Mouse (Mus musculus) kidney, adult 2 months (tissue): ENCODE measurements around the gene Rgs19. TPM values are rescaled to one million over a fixed set of nuclear protein-coding genes. Genes with fewer than 3 reads are reported as not detected.

Experiments used
- DNase-seq: peaks from one replicate; pipeline ENCODE4 v3.0.0; 2021
- H3K27ac ChIP-seq: fragments of 200-500 bp; 2 replicates; pipeline ENCODE4 v1.5.1; 2012; ENCODE audit warnings: low read depth, low read length, control low read depth, inconsistent platforms; ENCODE audit not compliant: insufficient read depth
- H3K27me3 ChIP-seq: fragments of 200-500 bp; replicated peaks from 2 replicates; pipeline ENCODE4 v1.6.1; 2012; ENCODE audit warnings: mild to moderate bottlenecking, moderate library complexity, low read length, inconsistent platforms; ENCODE audit not compliant: control insufficient read depth, insufficient read depth
- H3K36me3 ChIP-seq: fragments of 200-500 bp; 2 replicates; pipeline ENCODE4 v1.6.1; 2012; ENCODE audit warnings: mild to moderate bottlenecking, moderate library complexity, low read length, inconsistent platforms; ENCODE audit not compliant: control insufficient read depth, insufficient read depth
- H3K4me1 ChIP-seq: fragments of 200-500 bp; 2 replicates; pipeline ENCODE4 v1.6.1; 2011; ENCODE audit warnings: low read length; ENCODE audit not compliant: control insufficient read depth, insufficient read depth
- H3K4me3 ChIP-seq: fragments of 200-500 bp; 2 replicates; pipeline ENCODE4 v1.5.1; 2011; ENCODE audit warnings: mild to moderate bottlenecking, low read depth, low read length, control low read depth; ENCODE audit not compliant: insufficient read depth
- CTCF ChIP-seq: fragments of 200-500 bp; conservative IDR thresholded peaks from 2 replicates; pipeline ENCODE4 v1.5.1; 2011; ENCODE audit warnings: low read depth, mild to moderate bottlenecking, control low read depth, low read length, moderate library complexity, mixed read lengths; ENCODE audit not compliant: insufficient read depth, insufficient read length
- POLR2A ChIP-seq: fragments of 200-500 bp; IDR thresholded peaks from one replicate; pipeline ENCODE4 v1.6.1; 2011; ENCODE audit warnings: low read depth, low read length, control low read depth
- WGBS: fragments of 180-500 bp; shearing (Covaris S2); methylation state at CpG from one replicate; pipeline ENCODE4 v1.1.7; 2018; 5-methylcytosine and 5-hydroxymethylcytosine counted together
- polyA plus RNA-seq: library from polyadenylated mRNA; depleted of rRNA; stranded (reverse); fragments of >200 nt; gene quantifications from 2 replicates; pipeline ENCODE4 v1.2.3, GENCODE M21; 2012

Rgs19 gene
- polyA plus RNA-seq, 1 experiment: 24.0 TPM

DNA sequence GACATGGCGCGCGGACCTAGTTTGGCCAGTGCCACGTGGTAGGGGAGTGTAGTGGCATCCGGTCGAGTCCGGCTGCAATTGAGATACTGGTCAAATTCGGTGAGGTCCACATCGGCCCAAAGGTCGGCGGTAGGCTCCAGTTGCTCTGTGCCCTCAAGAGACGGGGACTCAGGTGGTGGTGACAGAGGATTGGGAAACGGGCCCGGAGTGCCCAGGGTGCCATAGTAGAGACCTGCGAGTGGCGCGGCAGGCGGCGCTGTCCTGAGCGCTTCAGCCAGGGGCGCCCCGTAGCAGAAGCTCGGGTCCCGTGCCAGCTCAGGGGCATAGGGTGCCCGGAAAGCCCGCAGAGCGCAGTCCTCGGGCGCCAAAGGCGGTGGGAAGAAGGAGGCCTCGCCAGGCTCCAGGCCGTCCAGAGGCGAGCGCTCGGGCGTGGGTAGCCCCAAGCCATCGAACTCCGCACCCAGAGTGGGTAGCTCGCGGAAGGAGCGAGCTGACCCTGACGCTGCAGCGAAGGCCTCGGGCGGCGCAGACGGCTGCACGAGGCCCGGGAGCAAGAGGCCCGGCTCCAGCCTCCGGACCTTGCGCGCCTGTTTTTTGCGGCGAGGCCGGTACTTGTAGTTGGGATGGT lies 23.4 kb downstream of the Rgs19 start:
- peak overlapping the region; percentile 30 for H3K4me3 ChIP-seq
- peak overlapping the region; percentile 66; the same call in 1 of the 2 replicates for H3K27ac ChIP-seq
- DNase-seq: peak; percentile 43
- no peaks in the 10 kb centered on the region for H3K4me1 ChIP-seq
- TF ChIP-seq CTCF (0 out of 2 replicates have a peak, but pooled peaks have one; percentile 1), POLR2A (no peak)
- no peaks in the 10 kb centered on the region for H3K36me3 ChIP-seq
- H3K27me3 ChIP-seq: no peaks in the 10 kb centered on the region; the same call in 1 of the 2 replicates
- WGBS: 5% methylated on average over 56 of the region's 56 CpGs

DNA sequence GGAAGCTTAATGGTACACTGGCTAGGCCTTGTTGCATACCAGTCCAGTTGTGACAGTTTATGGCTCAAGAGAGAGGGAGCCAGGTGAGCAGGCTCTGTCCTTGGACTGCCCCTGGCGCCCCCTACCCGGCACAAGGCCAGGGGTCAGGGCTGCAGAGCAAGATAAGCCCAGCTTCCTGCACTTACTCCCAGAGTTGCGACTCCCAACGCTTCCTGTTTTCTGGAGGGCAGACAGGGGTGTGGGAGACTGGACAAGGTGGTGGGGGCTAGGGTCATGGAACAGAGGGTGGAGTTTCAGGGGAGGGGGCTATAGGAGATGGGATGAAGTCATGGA lies 30.5 kb downstream of the Rgs19 start:
- peak; percentile 88 for DNase-seq
- peak overlapping the region; percentile 84 for H3K27ac ChIP-seq
- TF ChIP-seq CTCF (no peak), POLR2A (no peak)

DNA sequence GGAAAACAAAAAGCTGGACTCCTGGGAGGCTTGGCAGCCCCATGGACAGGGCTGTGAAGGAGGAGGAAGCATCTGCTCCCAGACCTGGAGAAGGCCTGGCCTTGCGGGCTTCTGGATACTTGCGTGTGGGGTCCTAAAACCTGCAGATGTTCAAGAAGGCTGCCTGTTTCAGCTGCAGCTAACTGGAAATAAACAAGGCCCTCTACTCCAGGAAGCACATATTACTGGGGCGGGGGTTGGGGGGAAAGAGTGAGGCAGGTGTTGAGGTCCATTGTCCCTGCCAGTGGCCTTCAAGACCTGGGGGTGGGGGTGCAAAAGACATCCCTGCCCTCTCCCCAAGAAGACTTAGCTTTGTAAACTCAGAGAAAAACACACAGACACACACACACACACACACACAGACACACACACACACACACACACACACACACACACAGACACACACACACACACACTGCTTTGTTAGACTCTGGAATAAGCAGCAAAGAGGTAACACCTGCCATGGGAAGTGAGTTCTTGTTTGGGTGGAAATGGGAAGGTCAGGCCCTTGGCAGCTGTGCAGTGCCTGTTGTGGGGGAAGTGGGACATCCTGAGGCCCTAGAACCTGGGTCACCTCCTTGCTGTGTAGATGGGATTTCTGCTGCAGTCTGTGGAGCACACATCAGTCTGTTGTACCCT lies 31.0 kb downstream of the Rgs19 start:
- H3K27ac ChIP-seq: peak overlapping the region; percentile 84
- peaks cover 4% of the 10 kb centered on the region; the same call in 1 of the 2 replicates for H3K4me1 ChIP-seq
- H3K36me3 ChIP-seq: no peaks in the 10 kb centered on the region
- TF ChIP-seq CTCF (no peak), POLR2A (no peak)
- no peaks in the 10 kb centered on the region for H3K27me3 ChIP-seq
- DNase-seq: peak; percentile 79
- WGBS: 69% methylated on average over 3 of the region's 3 CpGs
- H3K4me3 ChIP-seq: no peak overlapping the region

More for the DNA sequence above, 30.5 kb downstream of the Rgs19 start:
- Histone ChIP-seq H3K4me1 (peaks cover 4% of the 10 kb centered on the region; the same call in 1 of the 2 replicates), H3K36me3 (no peaks in the 10 kb centered on the region), H3K4me3 (no peak overlapping the region), H3K27me3 (no peaks in the 10 kb centered on the region)
- WGBS: 36% methylated on average over 4 of the region's 4 CpGs

DNA sequence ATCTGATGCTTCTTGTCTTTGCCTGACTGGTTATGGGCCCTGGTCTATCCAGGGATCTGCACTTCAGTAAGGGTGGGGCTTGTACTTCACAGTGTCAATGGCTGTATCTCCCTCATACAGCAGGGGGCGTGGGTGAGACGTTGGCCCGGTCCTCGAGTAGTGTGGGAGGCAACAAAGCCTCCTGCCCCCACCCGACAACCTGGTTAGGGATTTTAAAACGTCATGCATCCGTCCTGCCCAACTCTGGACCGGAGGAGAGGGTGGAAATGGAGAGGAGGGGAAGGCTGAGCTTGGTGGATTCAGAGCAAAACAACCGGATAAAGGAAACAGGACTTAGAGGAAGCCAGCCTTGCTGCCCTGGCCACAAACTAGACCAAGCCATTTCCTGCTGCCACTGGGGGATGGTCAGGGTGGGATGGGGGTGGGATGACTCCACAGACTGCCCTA lies 34.1 kb downstream of the Rgs19 start:
- DNase-seq: peak; percentile 94
- WGBS: 7% methylated on average over 9 of the region's 9 CpGs
- H3K27ac ChIP-seq: peak overlapping the region; percentile 33; the same call in 1 of the 2 replicates
- TF ChIP-seq POLR2A (no peak), CTCF (peak; percentile 87)
- no peak overlapping the region for H3K4me3 ChIP-seq
- H3K36me3 ChIP-seq: peaks cover 2% of the 10 kb centered on the region; the same call in 1 of the 2 replicates
- H3K4me1 ChIP-seq: peaks cover 4% of the 10 kb centered on the region; the same call in 1 of the 2 replicates
- no peaks in the 10 kb centered on the region for H3K27me3 ChIP-seq

DNA sequence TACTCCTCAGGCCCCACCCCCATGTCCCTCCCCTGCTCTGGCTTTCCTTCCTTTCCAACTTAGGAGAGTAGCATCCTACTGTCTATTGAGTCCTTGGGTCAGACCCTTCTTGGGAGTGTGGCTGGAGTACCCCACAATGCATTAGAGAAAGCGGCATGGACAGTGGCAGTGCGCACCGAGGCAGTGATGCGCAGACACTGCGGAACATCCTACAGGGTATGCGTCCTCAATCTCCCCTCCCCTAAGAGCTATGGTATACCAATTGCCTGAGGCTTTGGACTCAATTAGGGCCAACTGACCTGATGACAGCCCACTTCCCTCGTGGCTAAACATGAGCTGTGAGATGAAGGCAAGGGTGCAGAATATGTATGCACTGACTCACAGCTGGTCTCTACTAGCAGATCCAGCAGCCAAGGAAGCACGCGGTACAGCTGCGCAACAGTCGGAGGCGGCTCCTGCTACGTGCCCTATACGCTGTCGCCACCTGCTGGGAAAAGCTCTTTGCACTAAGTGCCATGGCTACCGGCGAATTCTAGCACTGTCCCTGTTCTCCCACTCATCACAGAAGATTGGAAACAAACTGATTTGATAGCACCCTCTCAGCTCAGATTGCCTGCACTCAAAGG lies 34.7 kb downstream of the Rgs19 start:
- Histone ChIP-seq H3K27me3 (no peaks in the 10 kb centered on the region), H3K27ac (peak overlapping the region; percentile 33; the same call in 1 of the 2 replicates), H3K4me1 (peaks cover 4% of the 10 kb centered on the region; the same call in 1 of the 2 replicates), H3K4me3 (no peak overlapping the region), H3K36me3 (peaks cover 2% of the 10 kb centered on the region; the same call in 1 of the 2 replicates)
- peak; percentile 74 for DNase-seq
- TF ChIP-seq CTCF (peak; percentile 59), POLR2A (no peak)
- 43% methylated on average over 17 of the region's 17 CpGs for WGBS

DNA sequence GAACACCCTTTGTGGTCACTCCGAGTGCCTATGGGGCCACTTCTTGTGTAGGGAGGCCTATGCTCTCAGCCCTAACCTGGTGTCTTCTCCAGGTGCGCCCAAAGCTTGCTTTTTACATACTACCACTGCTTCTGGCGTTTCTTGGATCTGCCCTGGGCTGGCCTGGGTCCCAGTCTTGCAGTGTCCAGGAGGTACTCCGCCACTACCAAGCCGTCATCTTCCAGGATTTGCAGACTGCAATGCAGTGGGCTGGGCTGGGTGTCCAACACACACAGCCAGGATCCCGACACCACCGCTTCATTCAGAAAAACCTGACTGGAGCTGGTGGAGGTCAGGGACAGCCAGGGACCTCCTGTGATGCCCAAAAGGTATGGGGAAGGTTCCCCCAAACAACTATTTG lies 35.2 kb downstream of the Rgs19 start:
- no peak overlapping the region for H3K27ac ChIP-seq

More for the DNA sequence above, 35.2 kb downstream of the Rgs19 start:
- no peak for DNase-seq
- Histone ChIP-seq H3K4me3 (no peak overlapping the region), H3K36me3 (peaks cover 2% of the 10 kb centered on the region; the same call in 1 of the 2 replicates), H3K27me3 (no peaks in the 10 kb centered on the region), H3K4me1 (peaks cover 4% of the 10 kb centered on the region; the same call in 1 of the 2 replicates)
- 83% methylated on average over 7 of the region's 7 CpGs for WGBS
- TF ChIP-seq CTCF (no peak), POLR2A (no peak)
